Mouse (Mus musculus) liver, embryonic 13.5 days (tissue): ENCODE measurements around the gene Slc35b2. TPM values are rescaled to one million over a fixed set of nuclear protein-coding genes. Genes with fewer than 3 reads are reported as not detected.

Experiments used
- ATAC-seq: fragments of 200-750 bp; cut with Nextera tagmentation; 2 replicates; pipeline ENCODE4 v1.8.0; 2017; ENCODE audit warnings: low read depth, mild to moderate bottlenecking, moderate number of reproducible peaks, moderate library complexity
- DNase-seq: peaks from one replicate; pipeline ENCODE4 v3.0.0; 2022
- H3K27ac ChIP-seq: fragments of 300-500 bp; sonication (generic); 2 replicates; pipeline ENCODE4 v1.5.1; 2015; ENCODE audit warnings: moderate library complexity, mild to moderate bottlenecking, inconsistent platforms
- H3K27me3 ChIP-seq: fragments of 300-500 bp; sonication (generic); 2 replicates; pipeline ENCODE4 v1.6.1; 2015; ENCODE audit warnings: mild to moderate bottlenecking, inconsistent platforms
- H3K36me3 ChIP-seq: fragments of 300-500 bp; sonication (generic); 2 replicates; pipeline ENCODE4 v1.6.1; 2015; ENCODE audit warnings: mild to moderate bottlenecking, inconsistent platforms
- H3K4me1 ChIP-seq: fragments of 300-500 bp; sonication (generic); replicated peaks from 2 replicates; pipeline ENCODE4 v1.6.1; 2015; ENCODE audit warnings: inconsistent platforms
- H3K4me2 ChIP-seq: fragments of 300-500 bp; sonication (generic); 2 replicates; pipeline ENCODE4 v1.6.1; 2015; ENCODE audit warnings: inconsistent platforms, mild to moderate bottlenecking, moderate library complexity
- H3K4me3 ChIP-seq: fragments of 300-500 bp; sonication (generic); replicated peaks from 2 replicates; pipeline ENCODE4 v1.5.1; 2015; ENCODE audit warnings: mild to moderate bottlenecking, inconsistent platforms
- H3K9ac ChIP-seq: fragments of 300-500 bp; sonication (generic); 2 replicates; pipeline ENCODE4 v1.6.1; 2015; ENCODE audit warnings: mild to moderate bottlenecking, inconsistent platforms
- H3K9me3 ChIP-seq: fragments of 300-500 bp; sonication (generic); replicated peaks from 2 replicates; pipeline ENCODE4 v1.6.1; 2016; ENCODE audit warnings: inconsistent platforms
- WGBS: fragments of 180-500 bp; shearing (Covaris S2); methylation state at CpG from one replicate; pipeline ENCODE4 v1.1.7; 2015; ENCODE audit not compliant: insufficient replicate concordance; 5-methylcytosine and 5-hydroxymethylcytosine counted together
- polyA plus RNA-seq: library from polyadenylated mRNA; unstranded; fragments of >200 nt; fragmentation: Nextera tagmentation; extraction: Ambion mirVana; gene quantifications from 2 replicates; pipeline ENCODE4 v1.2.1, GENCODE M21; 2015

Gene Slc35b2
- polyA plus RNA-seq, 1 experiment from 2014 or later, result 58.0 TPM

- no peak overlapping the region for H3K4me3 ChIP-seq
- 31% methylated on average over 5 of the region's 5 CpGs for WGBS
- no peak overlapping the region for H3K27ac ChIP-seq
- H3K4me1 ChIP-seq, result peaks cover 12% of the 10 kb centered on the region
- no peaks in the 10 kb centered on the region for H3K36me3 ChIP-seq
- ATAC-seq, result no peak
- no peak overlapping the region for H3K4me2 ChIP-seq
- H3K9ac ChIP-seq, result no peak overlapping the region
- peaks cover 61% of the 10 kb centered on the region for H3K27me3 ChIP-seq
- H3K9me3 ChIP-seq, result no peaks in the 10 kb centered on the region
- DNase-seq, result no peak
These were observed 37.1 kb upstream of the Slc35b2 start for GRCm38 (mm10) chr17:45526571-45526970.

GRCm38 (mm10) chr17:45530346-45530782, 33.3 kb upstream of the Slc35b2 start:
- no peaks in the 10 kb centered on the region for H3K9me3 ChIP-seq
- peaks cover 75% of the 10 kb centered on the region for H3K27me3 ChIP-seq
- H3K4me2 ChIP-seq, result no peak overlapping the region
- ATAC-seq, result no peak
- no peaks in the 10 kb centered on the region for H3K4me1 ChIP-seq
- H3K4me3 ChIP-seq, result no peak overlapping the region
- no peak for DNase-seq
- no peak overlapping the region for H3K27ac ChIP-seq
- H3K9ac ChIP-seq, result no peak overlapping the region
- H3K36me3 ChIP-seq, result no peaks in the 10 kb centered on the region
- WGBS, result 37% methylated on average over 13 of the region's 13 CpGs

GRCm38 (mm10) chr17:45532896-45533295, 30.8 kb upstream of the Slc35b2 start:
- Histone ChIP-seq H3K36me3 (no peaks in the 10 kb centered on the region), H3K4me1 (no peaks in the 10 kb centered on the region), H3K4me3 (no peak overlapping the region), H3K9me3 (no peaks in the 10 kb centered on the region), H3K27ac (no peak overlapping the region), H3K27me3 (peaks cover 88% of the 10 kb centered on the region), H3K4me2 (no peak overlapping the region), H3K9ac (no peak overlapping the region)
- WGBS, result 31% methylated on average over 15 of the region's 15 CpGs
- no peak for DNase-seq
- ATAC-seq, result no peak

- no peak for ATAC-seq
- no peak overlapping the region for H3K27ac ChIP-seq
- H3K9ac ChIP-seq, result no peak overlapping the region
- no peak for DNase-seq
- H3K4me2 ChIP-seq, result no peak overlapping the region
- H3K9me3 ChIP-seq, result no peaks in the 10 kb centered on the region
- H3K4me1 ChIP-seq, result no peaks in the 10 kb centered on the region
- H3K36me3 ChIP-seq, result no peaks in the 10 kb centered on the region
- H3K4me3 ChIP-seq, result no peak overlapping the region
- 10% methylated on average over 5 of the region's 5 CpGs for WGBS
- H3K27me3 ChIP-seq, result peaks cover 96% of the 10 kb centered on the region
These were observed 27.4 kb upstream of the Slc35b2 start for GRCm38 (mm10) chr17:45536264-45536663.

GRCm38 (mm10) chr17:45538394-45538793, 25.3 kb upstream of the Slc35b2 start:
- peaks cover 96% of the 10 kb centered on the region for H3K27me3 ChIP-seq
- no peak overlapping the region for H3K9ac ChIP-seq
- H3K9me3 ChIP-seq, result no peaks in the 10 kb centered on the region
- no peaks in the 10 kb centered on the region for H3K36me3 ChIP-seq
- no peaks in the 10 kb centered on the region for H3K4me1 ChIP-seq
- WGBS, result 46% methylated on average over 4 of the region's 4 CpGs
- DNase-seq, result no peak
- H3K27ac ChIP-seq, result no peak overlapping the region
- no peak for ATAC-seq
- no peak overlapping the region for H3K4me3 ChIP-seq
- H3K4me2 ChIP-seq, result no peak overlapping the region

GRCm38 (mm10) chr17:45539664-45540063, 24.0 kb upstream of the Slc35b2 start:
- Histone ChIP-seq H3K27ac (no peak overlapping the region), H3K9ac (no peak overlapping the region), H3K4me2 (no peak overlapping the region), H3K4me1 (peaks cover 1% of the 10 kb centered on the region; the same call in 1 of the 2 replicates), H3K36me3 (no peaks in the 10 kb centered on the region), H3K27me3 (peaks cover 99% of the 10 kb centered on the region), H3K4me3 (no peak overlapping the region), H3K9me3 (no peaks in the 10 kb centered on the region)
- ATAC-seq (no peak), DNase-seq (no peak)
- 59% methylated on average over 21 of the region's 21 CpGs for WGBS

- no peak overlapping the region for H3K27ac ChIP-seq
- DNase-seq (no peak), ATAC-seq (no peak)
- H3K4me1 ChIP-seq, result peaks cover 11% of the 10 kb centered on the region
- WGBS, result 18% methylated on average over 6 of the region's 6 CpGs
- peaks cover 99% of the 10 kb centered on the region for H3K27me3 ChIP-seq
- H3K9ac ChIP-seq, result no peak overlapping the region
- no peak overlapping the region for H3K4me3 ChIP-seq
- no peaks in the 10 kb centered on the region for H3K9me3 ChIP-seq
- H3K36me3 ChIP-seq, result no peaks in the 10 kb centered on the region
- no peak overlapping the region for H3K4me2 ChIP-seq
These were observed 21.5 kb upstream of the Slc35b2 start for GRCm38 (mm10) chr17:45542129-45542528.

GRCm38 (mm10) chr17:45542705-45543104, 21.0 kb upstream of the Slc35b2 start:
- H3K9ac ChIP-seq, result no peak overlapping the region
- no peak overlapping the region for H3K4me3 ChIP-seq
- WGBS, result 54% methylated on average over 2 of the region's 2 CpGs
- H3K4me2 ChIP-seq, result no peak overlapping the region
- ATAC-seq (no peak), DNase-seq (no peak)
- H3K9me3 ChIP-seq, result no peaks in the 10 kb centered on the region
- H3K4me1 ChIP-seq, result peaks cover 11% of the 10 kb centered on the region
- peaks cover 100% of the 10 kb centered on the region for H3K27me3 ChIP-seq
- H3K27ac ChIP-seq, result no peak overlapping the region
- H3K36me3 ChIP-seq, result no peaks in the 10 kb centered on the region

GRCm38 (mm10) chr17:45543115-45543514, 20.6 kb upstream of the Slc35b2 start:
- Histone ChIP-seq H3K36me3 (no peaks in the 10 kb centered on the region), H3K9ac (no peak overlapping the region), H3K4me1 (peaks cover 11% of the 10 kb centered on the region), H3K27ac (no peak overlapping the region), H3K4me3 (no peak overlapping the region), H3K9me3 (no peaks in the 10 kb centered on the region), H3K27me3 (peaks cover 100% of the 10 kb centered on the region), H3K4me2 (no peak overlapping the region)
- ATAC-seq (no peak), DNase-seq (no peak)
- 15% methylated on average over 1 of the region's 1 CpGs for WGBS

- no peak for DNase-seq
- Histone ChIP-seq H3K9me3 (no peaks in the 10 kb centered on the region), H3K4me1 (peaks cover 18% of the 10 kb centered on the region), H3K4me3 (no peak overlapping the region), H3K27ac (no peak overlapping the region), H3K9ac (no peak overlapping the region), H3K27me3 (peaks cover 100% of the 10 kb centered on the region), H3K36me3 (no peaks in the 10 kb centered on the region), H3K4me2 (0 out of 2 replicates have a peak overlapping the region, but pooled peaks have one; percentile 30)
- WGBS, result 4% methylated on average over 24 of the region's 24 CpGs
- no peak for ATAC-seq
These were observed 19.4 kb upstream of the Slc35b2 start for GRCm38 (mm10) chr17:45544001-45544872.

- H3K36me3 ChIP-seq, result no peaks in the 10 kb centered on the region
- no peak overlapping the region for H3K9ac ChIP-seq
- peak overlapping the region; percentile 30; the same call in 1 of the 2 replicates for H3K4me2 ChIP-seq
- peaks cover 100% of the 10 kb centered on the region for H3K27me3 ChIP-seq
- no peak overlapping the region for H3K27ac ChIP-seq
- H3K4me3 ChIP-seq, result peak overlapping the region; percentile 21; the same call in 1 of the 2 replicates
- H3K9me3 ChIP-seq, result no peaks in the 10 kb centered on the region
- ATAC-seq (no peak), DNase-seq (no peak)
- WGBS, result 2% methylated on average over 44 of the region's 46 CpGs
- peaks cover 20% of the 10 kb centered on the region for H3K4me1 ChIP-seq
These were observed 18.8 kb upstream of the Slc35b2 start for GRCm38 (mm10) chr17:45544873-45545277.
